Mouse (Mus musculus) kidney, embryonic 16.5 days (tissue): ENCODE results near the gene Usp49. TPM values are rescaled to one million over a fixed set of nuclear protein-coding genes. Genes with fewer than 3 reads are reported as not detected.

Experiments used
- ATAC-seq: fragments of 200-750 bp; cut with Nextera tagmentation; 2 replicates; pipeline ENCODE4 v1.8.0; 2017; ENCODE audit warnings: moderate TSS enrichment; ENCODE audit not compliant: low FRiP score, low TSS enrichment
- H3K27ac ChIP-seq: fragments of 300-500 bp; sonication (generic); 2 replicates; pipeline ENCODE4 v1.5.1; 2014; ENCODE audit warnings: low read length
- H3K27me3 ChIP-seq: fragments of 300-500 bp; sonication (generic); 2 replicates; pipeline ENCODE4 v1.6.1; 2014; ENCODE audit warnings: low read length, control low read depth, mixed read lengths; ENCODE audit not compliant: insufficient read depth
- H3K36me3 ChIP-seq: fragments of 300-500 bp; sonication (generic); 2 replicates; pipeline ENCODE4 v1.6.1; 2014; ENCODE audit warnings: low read length, control low read depth, mixed read lengths; ENCODE audit not compliant: insufficient read depth
- H3K4me1 ChIP-seq: fragments of 300-500 bp; sonication (generic); 2 replicates; pipeline ENCODE4 v1.6.1; 2014; ENCODE audit warnings: low read length, control low read depth, mixed read lengths; ENCODE audit not compliant: insufficient read depth
- H3K4me2 ChIP-seq: fragments of 300-500 bp; sonication (generic); replicated peaks from 2 replicates; pipeline ENCODE4 v1.6.1; 2014; ENCODE audit warnings: low read depth, low read length
- H3K4me3 ChIP-seq: fragments of 300-500 bp; sonication (generic); 2 replicates; pipeline ENCODE4 v1.5.1; 2014; ENCODE audit warnings: mild to moderate bottlenecking, low read length
- H3K9ac ChIP-seq: fragments of 300-500 bp; sonication (generic); replicated peaks from 2 replicates; pipeline ENCODE4 v1.6.1; 2014; ENCODE audit warnings: low read length
- H3K9me3 ChIP-seq: fragments of 300-500 bp; sonication (generic); 2 replicates; pipeline ENCODE4 v1.6.1; 2016; ENCODE audit warnings: low read length, control low read depth
- WGBS: fragments of 180-500 bp; shearing (Covaris S2); extraction: QIAGEN DNeasy Blood & Tissue Kit; methylation state at CpG from one replicate; pipeline ENCODE4 v1.1.7; 2014; 5-methylcytosine and 5-hydroxymethylcytosine counted together
- polyA plus RNA-seq: library from polyadenylated mRNA; unstranded; fragments of >200 nt; fragmentation: Nextera tagmentation; extraction: Ambion mirVana; gene quantifications from 2 replicates; pipeline ENCODE4 v1.2.1, GENCODE M21; 2015

The Usp49 gene
- polyA plus RNA-seq, result 3.7 and 5.3 TPM in 2 replicates

- peaks cover 29% of the 10 kb centered on the region for H3K4me1 ChIP-seq
- H3K9ac ChIP-seq, result peak within 1 kb of the TSS; percentile 80
- H3K9me3 ChIP-seq, result no peaks in the 10 kb centered on the region
- H3K36me3 ChIP-seq, result no peaks in the 10 kb centered on the region
- H3K4me3 ChIP-seq, result peak within 1 kb of the TSS; percentile 75
- 2% methylated on average over 3 of the region's 3 CpGs for WGBS
- H3K27ac ChIP-seq, result peak within 1 kb of the TSS; percentile 78
- H3K27me3 ChIP-seq, result no peaks in the 10 kb centered on the region
- ATAC-seq, result no peak
- H3K4me2 ChIP-seq, result peak within 1 kb of the TSS; percentile 98
These were observed at the start of gene Usp49 for GRCm38 (mm10) chr17:47630678-47631065. Gene Usp49 (plus strand): TSS chr17:47630690.

- Histone ChIP-seq H3K4me3 (no peak overlapping the region), H3K9me3 (no peaks in the 10 kb centered on the region), H3K27ac (no peak overlapping the region), H3K4me1 (no peaks in the 10 kb centered on the region), H3K36me3 (no peaks in the 10 kb centered on the region), H3K27me3 (no peaks in the 10 kb centered on the region), H3K9ac (no peak overlapping the region), H3K4me2 (no peak overlapping the region)
- no peak for ATAC-seq
- WGBS, result 75% methylated on average over 4 of the region's 4 CpGs
These were observed 49.5 kb upstream of the Usp49 start for GRCm38 (mm10) chr17:47580962-47581361.

DNA sequence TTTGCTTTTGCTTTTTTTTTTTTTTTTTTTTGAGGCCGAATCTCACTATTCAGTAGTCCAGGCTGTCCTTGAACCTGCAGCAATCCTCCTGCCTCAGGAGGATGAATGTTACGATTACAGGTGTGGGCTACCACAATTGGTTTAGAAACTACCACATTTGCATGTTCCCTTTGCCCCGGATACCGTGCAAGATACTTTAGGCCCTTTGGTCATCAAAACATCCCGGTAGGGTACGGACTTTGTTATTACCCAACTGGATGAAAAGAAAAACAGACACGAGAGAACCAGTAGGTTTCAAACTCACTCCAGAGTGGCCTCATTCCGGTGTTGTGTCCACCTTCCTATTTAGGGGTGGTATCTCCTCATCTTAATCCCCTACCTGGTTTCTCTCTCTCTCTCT lies 42.0 kb upstream of the Usp49 start:
- Histone ChIP-seq H3K36me3 (no peaks in the 10 kb centered on the region), H3K9me3 (no peaks in the 10 kb centered on the region), H3K27ac (no peak overlapping the region), H3K4me3 (no peak overlapping the region), H3K27me3 (no peaks in the 10 kb centered on the region), H3K9ac (no peak overlapping the region), H3K4me2 (no peak overlapping the region), H3K4me1 (peaks cover 12% of the 10 kb centered on the region; the same call in 1 of the 2 replicates)
- 71% methylated on average over 8 of the region's 8 CpGs for WGBS
- no peak for ATAC-seq

DNA sequence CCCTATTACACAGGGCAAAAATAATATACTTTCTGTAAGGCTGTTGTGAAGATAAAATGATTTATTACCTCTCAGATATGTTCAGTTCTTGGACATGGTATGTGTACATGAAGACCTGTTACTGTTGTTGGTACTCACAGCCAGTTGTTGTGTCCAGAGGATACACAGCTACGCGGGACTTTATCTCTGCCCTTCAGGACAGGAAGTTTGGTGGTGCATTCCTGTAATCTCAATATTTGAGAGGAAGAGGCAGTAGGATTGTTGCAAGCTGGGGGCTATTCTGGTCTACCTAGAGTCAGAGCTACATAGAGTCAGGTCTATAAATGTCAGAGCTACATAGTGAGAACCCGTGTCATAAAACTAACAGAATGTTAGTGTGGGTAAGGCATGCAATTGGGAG lies 39.4 kb upstream of the Usp49 start:
- no peak overlapping the region for H3K27ac ChIP-seq
- peaks cover 25% of the 10 kb centered on the region for H3K4me1 ChIP-seq
- H3K4me2 ChIP-seq, result no peak overlapping the region
- no peaks in the 10 kb centered on the region for H3K36me3 ChIP-seq
- no peaks in the 10 kb centered on the region for H3K9me3 ChIP-seq
- ATAC-seq, result no peak
- no peak overlapping the region for H3K4me3 ChIP-seq
- H3K9ac ChIP-seq, result no peak overlapping the region
- WGBS, result 74% methylated on average over 3 of the region's 3 CpGs
- no peaks in the 10 kb centered on the region for H3K27me3 ChIP-seq

DNA sequence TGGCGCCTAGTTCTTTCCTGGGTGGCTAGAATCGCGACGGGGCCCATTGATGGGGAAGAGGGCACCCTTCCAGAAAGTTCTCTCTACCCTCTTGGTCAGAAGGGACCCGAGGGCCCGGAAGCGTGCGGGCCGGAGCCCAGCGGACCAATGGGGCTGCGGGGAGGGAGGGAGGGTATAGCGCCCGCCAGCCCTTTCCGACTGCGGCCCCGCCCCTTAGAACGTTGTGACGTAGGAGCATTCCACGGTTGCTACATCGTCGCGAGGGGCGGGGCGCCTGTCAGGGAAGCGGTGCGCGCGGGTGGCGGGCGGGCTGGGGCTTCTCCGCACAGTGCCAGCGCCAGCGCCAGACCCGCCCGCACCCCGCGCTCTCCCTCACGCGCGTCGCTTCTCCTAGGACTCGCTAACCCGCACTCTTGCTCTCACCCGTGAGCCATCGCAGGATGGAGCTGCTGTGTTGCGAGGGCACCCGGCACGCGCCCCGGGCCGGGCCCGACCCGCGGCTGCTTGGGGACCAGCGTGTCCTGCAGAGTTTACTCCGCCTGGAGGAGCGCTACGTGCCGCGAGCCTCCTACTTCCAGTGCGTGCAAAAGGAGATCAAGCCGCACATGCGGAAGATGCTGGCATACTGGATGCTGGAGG lies 37.2 kb upstream of the Usp49 start:
- Histone ChIP-seq H3K36me3 (peaks cover 5% of the 10 kb centered on the region), H3K9me3 (no peaks in the 10 kb centered on the region), H3K27me3 (no peaks in the 10 kb centered on the region), H3K4me3 (peak overlapping the region; percentile 95), H3K4me1 (peaks cover 48% of the 10 kb centered on the region), H3K4me2 (peak overlapping the region; percentile 89), H3K9ac (peak overlapping the region; percentile 91), H3K27ac (peak overlapping the region; percentile 97)
- ATAC-seq, result peak; percentile 86
- under 1% methylated on average over 57 of the region's 63 CpGs for WGBS

- peak overlapping the region; percentile 95 for H3K4me3 ChIP-seq
- H3K4me1 ChIP-seq, result peaks cover 47% of the 10 kb centered on the region
- WGBS, result 0% methylated on average over 13 of the region's 13 CpGs
- peaks cover 8% of the 10 kb centered on the region for H3K36me3 ChIP-seq
- H3K27ac ChIP-seq, result peak overlapping the region; percentile 97
- H3K4me2 ChIP-seq, result peak overlapping the region; percentile 89
- H3K9me3 ChIP-seq, result no peaks in the 10 kb centered on the region
- H3K27me3 ChIP-seq, result no peaks in the 10 kb centered on the region
- peak overlapping the region; percentile 91 for H3K9ac ChIP-seq
- ATAC-seq, result no peak
These were observed 36.7 kb upstream of the Usp49 start for GRCm38 (mm10) chr17:47593854-47594182.

DNA sequence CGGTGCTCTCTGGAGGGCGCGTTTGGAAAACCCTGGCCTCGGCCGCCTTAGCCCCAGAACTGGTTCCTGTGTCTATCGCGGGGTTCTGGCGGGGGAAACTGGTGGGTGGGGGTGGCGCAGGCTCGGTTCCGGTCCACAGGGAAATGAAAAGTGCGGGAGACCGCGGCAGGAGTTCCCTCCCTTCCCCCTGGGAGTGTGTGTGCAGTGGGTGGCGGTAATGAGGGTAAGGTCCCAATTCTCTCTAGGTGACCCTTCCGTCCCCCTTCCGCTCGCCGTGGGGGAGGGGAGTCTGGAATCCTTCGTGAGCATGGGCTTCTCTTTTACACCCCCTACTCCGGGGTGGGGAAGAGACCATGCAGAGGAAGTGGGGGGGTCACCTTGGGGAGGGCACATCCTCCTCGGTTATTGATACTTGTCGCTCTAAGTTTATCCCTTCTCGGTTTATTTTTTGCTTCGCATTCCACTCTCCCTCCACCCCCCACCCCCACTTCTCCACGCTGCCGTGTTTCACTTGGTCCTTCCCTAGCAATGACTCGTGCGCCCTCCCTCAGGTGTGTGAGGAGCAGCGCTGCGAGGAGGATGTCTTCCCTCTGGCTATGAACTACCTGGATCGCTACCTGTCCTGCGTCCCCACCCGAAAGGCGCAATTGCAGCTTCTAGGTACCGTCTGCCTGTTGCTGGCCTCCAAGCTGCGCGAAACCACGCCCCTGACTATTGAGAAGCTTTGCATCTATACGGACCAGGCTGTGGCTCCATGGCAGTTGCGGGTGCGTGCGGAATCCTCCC lies 36.1 kb upstream of the Usp49 start:
- Histone ChIP-seq H3K4me2 (peak overlapping the region; percentile 89), H3K4me3 (peak overlapping the region; percentile 95), H3K9me3 (no peaks in the 10 kb centered on the region), H3K4me1 (peaks cover 46% of the 10 kb centered on the region), H3K27me3 (no peaks in the 10 kb centered on the region), H3K9ac (peak overlapping the region; percentile 91), H3K36me3 (peaks cover 13% of the 10 kb centered on the region), H3K27ac (peak overlapping the region; percentile 97)
- under 1% methylated on average over 42 of the region's 43 CpGs for WGBS
- ATAC-seq, result no peak

DNA sequence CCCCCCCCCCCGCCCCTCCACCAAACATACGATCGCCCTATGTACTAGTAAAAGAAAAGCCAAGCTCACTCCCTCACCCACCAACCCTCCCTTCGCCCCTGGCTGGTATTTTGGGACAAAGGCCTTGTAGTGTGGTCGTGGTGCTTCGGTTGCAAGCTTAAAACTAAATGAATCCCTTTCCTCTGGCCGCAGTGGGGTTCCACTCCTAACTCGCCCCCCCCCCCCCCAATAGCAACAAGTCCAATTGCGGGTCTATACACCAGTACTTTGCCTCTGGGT lies 35.6 kb upstream of the Usp49 start:
- no peaks in the 10 kb centered on the region for H3K9me3 ChIP-seq
- no peaks in the 10 kb centered on the region for H3K27me3 ChIP-seq
- peak overlapping the region; percentile 95 for H3K4me3 ChIP-seq
- peak overlapping the region; percentile 97 for H3K27ac ChIP-seq
- no peak for ATAC-seq
- peaks cover 19% of the 10 kb centered on the region for H3K36me3 ChIP-seq
- H3K4me1 ChIP-seq, result peaks cover 51% of the 10 kb centered on the region
- H3K4me2 ChIP-seq, result peak overlapping the region; percentile 89
- 0% methylated on average over 6 of the region's 9 CpGs for WGBS
- H3K9ac ChIP-seq, result peak overlapping the region; percentile 91

DNA sequence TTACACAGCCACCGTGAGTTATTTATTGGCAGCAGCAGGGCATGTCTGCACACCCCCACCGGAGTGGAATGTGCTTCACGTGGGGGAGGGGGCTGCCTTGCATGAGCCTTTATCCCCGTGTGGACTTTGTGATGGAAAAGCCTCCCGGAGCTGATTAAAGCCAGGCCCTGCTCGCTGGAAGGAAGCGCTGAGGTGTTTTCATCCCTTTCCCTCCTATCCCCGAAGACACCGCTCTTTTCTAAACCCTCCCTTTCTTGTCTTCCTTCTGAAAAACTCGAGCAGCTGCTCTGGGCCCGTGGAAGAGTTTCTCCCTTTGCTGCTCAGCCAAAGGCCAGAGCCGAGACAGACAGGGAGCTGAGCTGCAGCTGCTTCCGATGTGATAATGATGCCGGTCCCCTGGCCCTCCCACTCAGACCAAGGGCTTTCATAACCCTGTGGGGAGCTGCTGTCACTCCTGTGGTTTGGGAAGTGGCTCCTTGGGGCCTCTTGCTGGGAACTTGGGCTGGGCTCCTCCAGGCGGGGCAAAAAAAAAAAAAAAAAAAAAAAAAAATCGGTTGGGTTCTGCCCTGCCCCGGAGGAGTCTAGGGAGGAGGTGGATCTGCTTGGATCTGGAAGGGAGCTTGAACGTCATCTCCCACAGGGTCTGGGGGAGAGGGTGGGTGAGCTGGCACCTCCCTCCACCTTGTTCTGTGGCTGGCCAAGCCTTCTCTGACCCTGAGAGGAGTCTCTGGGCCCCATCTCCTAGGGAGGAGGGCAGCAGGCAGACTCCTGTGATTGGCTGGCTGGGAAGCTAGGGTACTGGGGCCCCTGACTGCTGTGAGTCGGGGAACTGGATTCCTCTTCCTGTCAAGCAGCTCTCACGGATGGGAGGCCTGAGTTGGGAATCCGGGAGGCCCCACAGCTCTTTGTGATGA lies 35.0 kb upstream of the Usp49 start:
- peak overlapping the region; percentile 97 for H3K27ac ChIP-seq
- no peaks in the 10 kb centered on the region for H3K27me3 ChIP-seq
- ATAC-seq, result peak; percentile 80
- H3K36me3 ChIP-seq, result peaks cover 20% of the 10 kb centered on the region
- H3K9ac ChIP-seq, result peak overlapping the region; percentile 91
- H3K9me3 ChIP-seq, result no peaks in the 10 kb centered on the region
- WGBS, result under 1% methylated on average over 21 of the region's 21 CpGs
- peak overlapping the region; percentile 89 for H3K4me2 ChIP-seq
- H3K4me3 ChIP-seq, result peak overlapping the region; percentile 95
- H3K4me1 ChIP-seq, result peaks cover 53% of the 10 kb centered on the region
